Mouse (Mus musculus) hindbrain, embryonic 13.5 days (tissue): ENCODE measurements around the gene Lancl2. TPM values are rescaled to one million over a fixed set of nuclear protein-coding genes. Genes with fewer than 3 reads are reported as not detected.
A peak's percentile ranks its signal among the peaks of the same experiment; 100 is the strongest.

ENCODE experiments used
- ATAC-seq: fragments of 200-750 bp; cut with Nextera tagmentation; 2 replicates; pipeline ENCODE4 v1.8.0; 2017; ENCODE audit warnings: moderate TSS enrichment; ENCODE audit not compliant: low FRiP score
- H3K27ac ChIP-seq: fragments of 300-500 bp; sonication (generic); 2 replicates; pipeline ENCODE4 v1.5.1; 2015; ENCODE audit warnings: inconsistent platforms, mild to moderate bottlenecking, moderate library complexity
- H3K27me3 ChIP-seq: fragments of 300-500 bp; sonication (generic); 2 replicates; pipeline ENCODE4 v1.6.1; 2015; ENCODE audit warnings: mild to moderate bottlenecking, inconsistent platforms
- H3K36me3 ChIP-seq: fragments of 300-500 bp; sonication (generic); 2 replicates; pipeline ENCODE4 v1.6.1; 2015; ENCODE audit warnings: mild to moderate bottlenecking, inconsistent platforms
- H3K4me1 ChIP-seq: fragments of 300-500 bp; sonication (generic); replicated peaks from 2 replicates; pipeline ENCODE4 v1.6.1; 2015; ENCODE audit warnings: inconsistent platforms
- H3K4me2 ChIP-seq: fragments of 300-500 bp; sonication (generic); 2 replicates; pipeline ENCODE4 v1.6.1; 2015; ENCODE audit warnings: inconsistent platforms, mild to moderate bottlenecking, moderate library complexity
- H3K4me3 ChIP-seq: fragments of 300-500 bp; sonication (generic); 2 replicates; pipeline ENCODE4 v1.5.1; 2015; ENCODE audit warnings: mild to moderate bottlenecking, inconsistent platforms
- H3K9ac ChIP-seq: fragments of 300-500 bp; sonication (generic); 2 replicates; pipeline ENCODE4 v1.6.1; 2015; ENCODE audit warnings: mild to moderate bottlenecking, inconsistent platforms
- H3K9me3 ChIP-seq: fragments of 300-500 bp; sonication (generic); 2 replicates; pipeline ENCODE4 v1.6.1; 2016; ENCODE audit warnings: inconsistent platforms
- WGBS: fragments of 180-500 bp; shearing (Covaris S2); methylation state at CpG from one replicate; pipeline ENCODE4 v1.1.7; 2015; 5-methylcytosine and 5-hydroxymethylcytosine counted together
- polyA plus RNA-seq: library from polyadenylated mRNA; unstranded; fragments of >200 nt; fragmentation: Nextera tagmentation; extraction: Ambion mirVana; gene quantifications from 2 replicates; pipeline ENCODE4 v1.2.1, GENCODE M21; 2015

Gene Lancl2
- polyA plus RNA-seq = 81.5 and 86.8 TPM in 2 replicates

- no peaks in the 10 kb centered on the region for H3K27me3 ChIP-seq
- peak; percentile 33 for ATAC-seq
- H3K36me3 ChIP-seq = no peaks in the 10 kb centered on the region
- H3K4me2 ChIP-seq = peak within 1 kb of the TSS; percentile 73
- peak within 1 kb of the TSS; percentile 97 for H3K9ac ChIP-seq
- H3K4me3 ChIP-seq = peak within 1 kb of the TSS; percentile 73
- no peaks in the 10 kb centered on the region for H3K9me3 ChIP-seq
- H3K27ac ChIP-seq = peak within 1 kb of the TSS; percentile 99
- WGBS = under 1% methylated on average over 10 of the region's 10 CpGs
- H3K4me1 ChIP-seq = peaks cover 26% of the 10 kb centered on the region
Measured at GRCm38 (mm10) chr6:57702376-57702742, at the start of gene Lancl2. Lancl2 (plus strand) TSS chr6:57702540.

- no peak for ATAC-seq
- 92% methylated on average over 4 of the region's 4 CpGs for WGBS
- Histone ChIP-seq H3K9ac (no peak overlapping the region), H3K27me3 (no peaks in the 10 kb centered on the region), H3K4me1 (no peaks in the 10 kb centered on the region), H3K27ac (no peak overlapping the region), H3K4me3 (no peak overlapping the region), H3K4me2 (no peak overlapping the region), H3K9me3 (no peaks in the 10 kb centered on the region), H3K36me3 (no peaks in the 10 kb centered on the region)
Measured at GRCm38 (mm10) chr6:57661295-57661694, 41.0 kb upstream of the Lancl2 start.

GRCm38 (mm10) chr6:57684156-57684555 lies 18.2 kb upstream of the Lancl2 start:
- no peaks in the 10 kb centered on the region for H3K4me1 ChIP-seq
- WGBS = 84% methylated on average over 1 of the region's 1 CpGs
- no peak for ATAC-seq

GRCm38 (mm10) chr6:57691467-57692261 lies 10.7 kb upstream of the Lancl2 start, which contains the start of gene Pyurf:
Pyurf (minus strand) TSS chr6:57692078.
- Histone ChIP-seq H3K36me3 (peaks cover 6% of the 10 kb centered on the region; the same call in 1 of the 2 replicates), H3K9ac (peak within 1 kb of the TSS; percentile 86), H3K9me3 (no peaks in the 10 kb centered on the region), H3K4me1 (peaks cover 12% of the 10 kb centered on the region), H3K4me3 (peak within 1 kb of the TSS; percentile 78), H3K27ac (peak within 1 kb of the TSS; percentile 91), H3K4me2 (peak within 1 kb of the TSS; percentile 71), H3K27me3 (0 out of 2 replicates have a peak, but pooled peaks cover 4% of the 10 kb centered on the region)
- under 1% methylated on average over 52 of the region's 52 CpGs for WGBS
- ATAC-seq = peak; percentile 98

More at GRCm38 (mm10) chr6:57684156-57684555, 18.2 kb upstream of the Lancl2 start:
- H3K27me3 ChIP-seq = no peaks in the 10 kb centered on the region
- H3K36me3 ChIP-seq = peaks cover 14% of the 10 kb centered on the region
- no peak overlapping the region for H3K4me2 ChIP-seq
- 0 out of 2 replicates have a peak, but pooled peaks cover 3% of the 10 kb centered on the region for H3K9me3 ChIP-seq
- H3K27ac ChIP-seq = no peak overlapping the region
- H3K4me3 ChIP-seq = no peak overlapping the region
- H3K9ac ChIP-seq = no peak overlapping the region

GRCm38 (mm10) chr6:57693116-57693515 lies 9.2 kb upstream of the Lancl2 start:
- 0 out of 2 replicates have a peak, but pooled peaks cover 4% of the 10 kb centered on the region for H3K27me3 ChIP-seq
- 0 out of 2 replicates have a peak, but pooled peaks cover 6% of the 10 kb centered on the region for H3K36me3 ChIP-seq
- H3K9me3 ChIP-seq = no peaks in the 10 kb centered on the region
- WGBS = 94% methylated on average over 3 of the region's 3 CpGs
- no peak for ATAC-seq
- H3K4me1 ChIP-seq = peaks cover 12% of the 10 kb centered on the region
- H3K4me3 ChIP-seq = no peak overlapping the region
- no peak overlapping the region for H3K27ac ChIP-seq
- no peak overlapping the region for H3K9ac ChIP-seq
- no peak overlapping the region for H3K4me2 ChIP-seq

GRCm38 (mm10) chr6:57701686-57702085 lies 654 bp upstream of the Lancl2 start:
- H3K27ac ChIP-seq = peak overlapping the region; percentile 99

GRCm38 (mm10) chr6:57702743-57703499 lies 581 bp downstream of the Lancl2 start:
- H3K36me3 ChIP-seq = no peaks in the 10 kb centered on the region
- H3K9ac ChIP-seq = peak overlapping the region; percentile 97
- H3K4me1 ChIP-seq = peaks cover 26% of the 10 kb centered on the region
- peak overlapping the region; percentile 99 for H3K27ac ChIP-seq
- WGBS = under 1% methylated on average over 59 of the region's 59 CpGs
- H3K27me3 ChIP-seq = no peaks in the 10 kb centered on the region
- peak; percentile 98 for ATAC-seq
- H3K4me2 ChIP-seq = peak overlapping the region; percentile 73
- H3K9me3 ChIP-seq = no peaks in the 10 kb centered on the region
- H3K4me3 ChIP-seq = peak overlapping the region; percentile 73

More at GRCm38 (mm10) chr6:57701686-57702085, 654 bp upstream of the Lancl2 start:
- Histone ChIP-seq H3K4me1 (peaks cover 26% of the 10 kb centered on the region), H3K36me3 (no peaks in the 10 kb centered on the region), H3K9ac (peak overlapping the region; percentile 67), H3K9me3 (no peaks in the 10 kb centered on the region), H3K4me3 (peak overlapping the region; percentile 73), H3K4me2 (peak overlapping the region; percentile 73), H3K27me3 (no peaks in the 10 kb centered on the region)
- 50% methylated on average over 4 of the region's 4 CpGs for WGBS
- ATAC-seq = no peak

- Histone ChIP-seq H3K4me2 (peak overlapping the region; percentile 73), H3K27ac (peak overlapping the region; percentile 99), H3K9me3 (no peaks in the 10 kb centered on the region), H3K36me3 (no peaks in the 10 kb centered on the region), H3K9ac (peak overlapping the region; percentile 97), H3K4me1 (peaks cover 26% of the 10 kb centered on the region), H3K27me3 (no peaks in the 10 kb centered on the region), H3K4me3 (peak overlapping the region; percentile 73)
- peak; percentile 58 for ATAC-seq
- WGBS = 33% methylated on average over 2 of the region's 2 CpGs
Measured at GRCm38 (mm10) chr6:57703703-57704102, 1.4 kb downstream of the Lancl2 start.

- 93% methylated on average over 1 of the region's 1 CpGs for WGBS
- no peaks in the 10 kb centered on the region for H3K36me3 ChIP-seq
- H3K4me3 ChIP-seq = no peak overlapping the region
- no peaks in the 10 kb centered on the region for H3K27me3 ChIP-seq
- H3K4me1 ChIP-seq = peaks cover 15% of the 10 kb centered on the region
- H3K27ac ChIP-seq = no peak overlapping the region
- no peak overlapping the region for H3K9ac ChIP-seq
- no peaks in the 10 kb centered on the region for H3K9me3 ChIP-seq
- no peak overlapping the region for H3K4me2 ChIP-seq
- no peak for ATAC-seq
Measured at GRCm38 (mm10) chr6:57706721-57707120, 4.4 kb downstream of the Lancl2 start.

- Histone ChIP-seq H3K4me1 (no peaks in the 10 kb centered on the region), H3K27ac (no peak overlapping the region), H3K4me3 (no peak overlapping the region), H3K9me3 (no peaks in the 10 kb centered on the region), H3K27me3 (no peaks in the 10 kb centered on the region), H3K4me2 (no peak overlapping the region), H3K9ac (no peak overlapping the region), H3K36me3 (peaks cover 14% of the 10 kb centered on the region)
- 22% methylated on average over 1 of the region's 1 CpGs for WGBS
- ATAC-seq = peak; percentile 49; the same call in 1 of the 2 replicates
Measured at GRCm38 (mm10) chr6:57711726-57712125, 9.4 kb downstream of the Lancl2 start.

- no peaks in the 10 kb centered on the region for H3K27me3 ChIP-seq
- H3K9me3 ChIP-seq = no peaks in the 10 kb centered on the region
- 94% methylated on average over 1 of the region's 1 CpGs for WGBS
- H3K4me3 ChIP-seq = no peak overlapping the region
- no peak overlapping the region for H3K4me2 ChIP-seq
- H3K27ac ChIP-seq = no peak overlapping the region
- no peak overlapping the region for H3K9ac ChIP-seq
- peaks cover 26% of the 10 kb centered on the region for H3K36me3 ChIP-seq
- ATAC-seq = no peak
- H3K4me1 ChIP-seq = no peaks in the 10 kb centered on the region
Measured at GRCm38 (mm10) chr6:57721347-57721746, 19.0 kb downstream of the Lancl2 start.

- no peak for ATAC-seq
- WGBS = 93% methylated on average over 1 of the region's 1 CpGs
- no peaks in the 10 kb centered on the region for H3K4me1 ChIP-seq
- H3K9ac ChIP-seq = no peak overlapping the region
- no peaks in the 10 kb centered on the region for H3K27me3 ChIP-seq
- no peak overlapping the region for H3K27ac ChIP-seq
- H3K4me2 ChIP-seq = no peak overlapping the region
- no peak overlapping the region for H3K4me3 ChIP-seq
- H3K36me3 ChIP-seq = peaks cover 19% of the 10 kb centered on the region
- H3K9me3 ChIP-seq = no peaks in the 10 kb centered on the region
Measured at GRCm38 (mm10) chr6:57742749-57743148, 40.4 kb downstream of the Lancl2 start.
